Mouse (Mus musculus): ENCODE data around the gene Ints4. TPM values are rescaled to one million over a fixed set of nuclear protein-coding genes. Genes with fewer than 3 reads are reported as not detected.

Gene Ints4
- polyA plus RNA-seq, 1 experiment from 2014 or later: 57.2 TPM

Other genes starting within 250 kb of the Ints4 start
- 1.5 and 1.7 TPM in 2 replicates for gene Usp35, start 148.9 kb upstream of the Ints4 start, polyA plus RNA-seq (2016; fragmentation: Nextera tagmentation; extraction: Ambion mirVana)
- gene Kctd21, start 148.6 kb upstream of the Ints4 start, polyA plus RNA-seq (2016; fragmentation: Nextera tagmentation; extraction: Ambion mirVana): 4.4 and 5.3 TPM in 2 replicates
- gene Alg8, start 109.3 kb upstream of the Ints4 start, polyA plus RNA-seq (2016; fragmentation: Nextera tagmentation; extraction: Ambion mirVana): 52.3 and 58.3 TPM in 2 replicates
- gene Ndufc2, start 81.0 kb upstream of the Ints4 start, polyA plus RNA-seq (2016; fragmentation: Nextera tagmentation; extraction: Ambion mirVana): 308 and 330 TPM in 2 replicates
- 0.48 and 0.51 TPM in 2 replicates for gene Thrsp, start 63.2 kb upstream of the Ints4 start, polyA plus RNA-seq (2016; fragmentation: Nextera tagmentation; extraction: Ambion mirVana)
- gene Kctd14, start 29.6 kb upstream of the Ints4 start, polyA plus RNA-seq (2016; fragmentation: Nextera tagmentation; extraction: Ambion mirVana): 0.09 and 0.37 TPM in 2 replicates
- 36.7 and 38.0 TPM in 2 replicates for gene Aamdc, start 98.5 kb downstream of the Ints4 start, polyA plus RNA-seq (2016; fragmentation: Nextera tagmentation; extraction: Ambion mirVana)
- 21.3 and 23.6 TPM in 2 replicates for gene Rsf1, start 98.9 kb downstream of the Ints4 start, polyA plus RNA-seq (2016; fragmentation: Nextera tagmentation; extraction: Ambion mirVana)
- gene Clns1a, start 215.7 kb downstream of the Ints4 start, polyA plus RNA-seq (2016; fragmentation: Nextera tagmentation; extraction: Ambion mirVana): 262 and 299 TPM in 2 replicates

Measured in midbrain, embryonic 10.5 days (tissue).